Mouse (Mus musculus) intestine, embryonic 16.5 days (tissue): ENCODE data around the gene Cdc42ep1. TPM values are rescaled to one million over a fixed set of nuclear protein-coding genes. Genes with fewer than 3 reads are reported as not detected.

Experiments
- ATAC-seq: fragments of 200-750 bp; cut with Nextera tagmentation; 2 replicates; pipeline ENCODE4 v1.8.0; 2017; ENCODE audit warnings: moderate TSS enrichment, moderate library complexity
- H3K27ac ChIP-seq: fragments of 300-500 bp; sonication (generic); 2 replicates; pipeline ENCODE4 v1.5.1; 2014; ENCODE audit warnings: mild to moderate bottlenecking, low read length
- H3K27me3 ChIP-seq: fragments of 300-500 bp; sonication (generic); replicated peaks from 2 replicates; pipeline ENCODE4 v1.6.1; 2014; ENCODE audit warnings: low read length, control low read depth, mixed read lengths; ENCODE audit not compliant: control insufficient read depth, insufficient read depth
- H3K36me3 ChIP-seq: fragments of 300-500 bp; sonication (generic); 2 replicates; pipeline ENCODE4 v1.6.1; 2014; ENCODE audit warnings: low read length, control low read depth; ENCODE audit not compliant: control insufficient read depth, insufficient read depth
- H3K4me1 ChIP-seq: fragments of 300-500 bp; sonication (generic); 2 replicates; pipeline ENCODE4 v1.6.1; 2014; ENCODE audit warnings: low read length, control low read depth, mixed read lengths; ENCODE audit not compliant: control insufficient read depth, insufficient read depth
- H3K4me2 ChIP-seq: fragments of 300-500 bp; sonication (generic); 2 replicates; pipeline ENCODE4 v1.6.1; 2014; ENCODE audit warnings: low read depth, low read length, control low read depth
- H3K4me3 ChIP-seq: fragments of 300-500 bp; sonication (generic); 2 replicates; pipeline ENCODE4 v1.5.1; 2014; ENCODE audit warnings: mild to moderate bottlenecking, low read length
- H3K9ac ChIP-seq: fragments of 300-500 bp; sonication (generic); 2 replicates; pipeline ENCODE4 v1.6.1; 2014; ENCODE audit warnings: low read depth, low read length
- H3K9me3 ChIP-seq: fragments of 300-500 bp; sonication (generic); 2 replicates; pipeline ENCODE4 v1.6.1; 2016; ENCODE audit warnings: low read length, control low read depth; ENCODE audit not compliant: control insufficient read depth
- WGBS: fragments of 180-500 bp; shearing (Covaris S2); extraction: QIAGEN DNeasy Blood & Tissue Kit; methylation state at CpG from one replicate; pipeline ENCODE4 v1.1.7; 2014; 5-methylcytosine and 5-hydroxymethylcytosine counted together
- microRNA-seq: library from miRNA; unstranded; fragments of <30 nt; microRNA quantifications from one replicate; pipeline ENCODE4, GENCODE M21; 2016
- polyA plus RNA-seq: library from polyadenylated mRNA; unstranded; fragments of >200 nt; fragmentation: Nextera tagmentation; extraction: Ambion mirVana; gene quantifications from 2 replicates; pipeline ENCODE4 v1.2.1, GENCODE M21; 2015

Cdc42ep1 gene
- polyA plus RNA-seq, 1 experiment from 2014 or later = 36.1 TPM

DNA sequence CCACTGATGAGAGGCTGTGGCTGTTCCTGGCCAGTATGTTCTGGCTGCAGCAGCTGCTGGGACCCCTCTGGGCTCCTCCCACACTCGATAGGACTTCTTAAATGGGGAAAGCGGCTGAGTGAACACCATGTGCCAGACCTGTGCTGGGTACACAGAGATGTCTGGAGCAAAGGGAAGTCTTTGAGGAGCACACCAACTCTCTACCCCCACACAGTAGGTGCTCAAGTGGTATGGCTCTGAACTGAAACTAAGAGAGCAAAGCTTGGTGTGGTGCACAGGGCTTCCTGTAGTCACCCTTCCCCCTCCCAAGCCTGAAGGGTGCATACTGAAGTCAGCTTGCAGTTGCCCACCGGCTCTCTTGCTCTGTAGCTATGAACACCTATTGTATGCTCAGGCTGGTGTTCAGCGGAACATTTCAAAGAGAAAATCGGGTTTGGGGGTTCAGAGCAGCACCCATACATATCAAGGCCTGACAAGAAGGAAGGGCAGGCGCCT lies 56.1 kb downstream of the Cdc42ep1 start:
- 0 out of 2 replicates have a peak overlapping the region, but pooled peaks have one; percentile 7 for H3K4me3 ChIP-seq
- no peaks in the 10 kb centered on the region for H3K9me3 ChIP-seq
- peak overlapping the region; percentile 73 for H3K4me2 ChIP-seq
- H3K4me1 ChIP-seq = peaks cover 64% of the 10 kb centered on the region
- H3K27ac ChIP-seq = peak overlapping the region; percentile 79
- no peaks in the 10 kb centered on the region for H3K27me3 ChIP-seq
- H3K9ac ChIP-seq = peak overlapping the region; percentile 85; the same call in 1 of the 2 replicates
- ATAC-seq = no peak
- no peaks in the 10 kb centered on the region; the same call in 1 of the 2 replicates for H3K36me3 ChIP-seq
- WGBS = 54% methylated on average over 6 of the region's 6 CpGs

GRCm38 (mm10) chr15:78899409-78899739 lies 57.0 kb downstream of the Cdc42ep1 start, which contains the start of gene Gm49510:
Gene Gm49510, plus strand, starts transcription at chr15:78899667.
- H3K4me1 ChIP-seq = peaks cover 57% of the 10 kb centered on the region
- peaks cover under 1% of the 10 kb centered on the region; the same call in 1 of the 2 replicates for H3K36me3 ChIP-seq
- ATAC-seq = no peak
- peak within 1 kb of the TSS; percentile 79 for H3K27ac ChIP-seq
- H3K9me3 ChIP-seq = no peaks in the 10 kb centered on the region
- peak within 1 kb of the TSS; percentile 84 for H3K4me3 ChIP-seq
- no peaks in the 10 kb centered on the region for H3K27me3 ChIP-seq
- H3K9ac ChIP-seq = peak within 1 kb of the TSS; percentile 85
- peak within 1 kb of the TSS; percentile 73 for H3K4me2 ChIP-seq
- 4% methylated on average over 20 of the region's 20 CpGs for WGBS

DNA sequence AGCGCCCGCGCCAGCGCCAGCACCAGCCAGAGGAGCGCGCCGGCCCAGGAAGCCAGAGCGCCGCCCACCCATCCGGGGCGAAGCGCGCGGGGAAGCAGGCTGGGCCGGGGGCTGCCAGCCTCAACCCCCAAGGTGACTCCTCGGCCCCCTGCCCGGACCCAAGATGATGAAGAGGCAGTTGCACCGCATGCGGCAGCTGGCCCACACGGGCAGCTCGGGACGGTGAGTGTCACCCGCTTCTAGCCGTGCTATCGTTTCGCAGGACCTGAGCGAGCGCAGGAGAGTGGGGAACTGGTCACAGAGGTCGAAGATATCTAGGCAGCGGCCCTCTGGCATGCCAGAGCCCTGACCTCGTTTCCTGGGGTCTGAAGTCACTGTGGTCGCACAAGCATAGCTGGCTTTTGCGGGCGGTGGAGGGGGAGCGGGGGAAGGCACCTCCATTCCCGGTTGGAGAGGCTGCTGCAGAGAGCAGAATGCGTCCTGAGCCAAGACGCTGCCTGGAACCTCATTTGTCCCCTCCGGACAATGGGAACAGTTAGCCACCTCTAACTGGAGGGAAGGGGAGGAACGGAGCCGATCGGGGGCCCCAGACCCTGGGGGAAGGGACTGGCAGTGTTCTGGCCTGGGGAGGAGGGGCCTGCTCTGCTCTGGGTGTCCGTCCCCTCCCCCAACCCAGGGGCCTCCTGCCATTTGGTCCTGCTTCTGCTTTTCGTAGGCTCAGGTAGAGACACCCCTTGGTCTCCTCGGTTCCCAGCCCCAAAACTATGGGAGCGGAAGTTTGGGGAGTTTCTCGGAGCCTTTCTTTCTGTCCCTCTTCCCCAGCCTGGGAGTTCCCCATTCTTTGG lies 57.5 kb downstream of the Cdc42ep1 start, which contains the start of gene Sh3bp1:
Sh3bp1 (plus strand) TSS at position 29 of the 845 bp plus-strand sequence.
- Histone ChIP-seq H3K9ac (peak within 1 kb of the TSS; percentile 85), H3K36me3 (peaks cover 2% of the 10 kb centered on the region; the same call in 1 of the 2 replicates), H3K27me3 (no peaks in the 10 kb centered on the region), H3K9me3 (no peaks in the 10 kb centered on the region), H3K4me2 (peak within 1 kb of the TSS; percentile 73), H3K4me3 (peak within 1 kb of the TSS; percentile 84), H3K27ac (peak within 1 kb of the TSS; percentile 79), H3K4me1 (peaks cover 51% of the 10 kb centered on the region)
- peak; percentile 57 for ATAC-seq
- 2% methylated on average over 47 of the region's 47 CpGs for WGBS

Small RNA genes within 50 kb of the gene (microRNA-seq; reads per million reads assigned to microRNA genes)
- not detected for gene Mir6955

Other genes with a start within 250 kb of the Cdc42ep1 start
- gene Cyth4, start 245.6 kb upstream of the Cdc42ep1 start, polyA plus RNA-seq = 7.2 and 8.5 TPM in 2 replicates
- gene Elfn2, start 123.9 kb upstream of the Cdc42ep1 start, polyA plus RNA-seq = 0.06 and 0.13 TPM in 2 replicates
- 17.2 and 18.2 TPM in 2 replicates for gene Mfng, start 69.1 kb upstream of the Cdc42ep1 start, polyA plus RNA-seq
- gene Card10, start 39.6 kb upstream of the Cdc42ep1 start, polyA plus RNA-seq = 5.2 and 6.1 TPM in 2 replicates
- 1,298 and 1,309 TPM in 2 replicates for gene Lgals2, start 12.9 kb downstream of the Cdc42ep1 start, polyA plus RNA-seq
- gene Gga1, start 34.6 kb downstream of the Cdc42ep1 start, polyA plus RNA-seq = 56.3 and 57.4 TPM in 2 replicates
- gene Gm49510, start 57.0 kb downstream of the Cdc42ep1 start, polyA plus RNA-seq = 0.21 and 0.55 TPM in 2 replicates
- 21.5 and 23.3 TPM in 2 replicates for gene Sh3bp1, start 57.1 kb downstream of the Cdc42ep1 start, polyA plus RNA-seq
- gene Pdxp, start 71.3 kb downstream of the Cdc42ep1 start, polyA plus RNA-seq = 2.2 and 6.4 TPM in 2 replicates
- gene Lgals1, start 84.1 kb downstream of the Cdc42ep1 start, polyA plus RNA-seq = 865 and 927 TPM in 2 replicates
- gene Nol12, start 92.3 kb downstream of the Cdc42ep1 start, polyA plus RNA-seq = 38.1 and 43.7 TPM in 2 replicates
- gene Triobp, start 105.1 kb downstream of the Cdc42ep1 start, polyA plus RNA-seq = 54.3 and 58.7 TPM in 2 replicates
- gene H1f0, start 185.8 kb downstream of the Cdc42ep1 start, polyA plus RNA-seq = 438 and 456 TPM in 2 replicates
- gene Galr3, start 199.3 kb downstream of the Cdc42ep1 start, polyA plus RNA-seq = 1.8 and 2.3 TPM in 2 replicates
- 56.4 and 57.5 TPM in 2 replicates for gene Ankrd54, start 220.3 kb downstream of the Cdc42ep1 start, polyA plus RNA-seq
- 221 and 238 TPM in 2 replicates for gene Eif3l, start 232.6 kb downstream of the Cdc42ep1 start, polyA plus RNA-seq